Mouse (Mus musculus) CH12.LX (cell line): ENCODE results near the gene Cand1. TPM values are rescaled to one million over a fixed set of nuclear protein-coding genes. Genes with fewer than 3 reads are reported as not detected.
A peak's percentile ranks its signal among the peaks of the same experiment; 100 is the strongest.

Source experiments
- DNase-seq: peaks from one replicate; pipeline ENCODE4 v3.0.0-alpha.2; 2013; ENCODE audit errors: extremely low read depth
- H3K27ac ChIP-seq: 2 replicates; pipeline ENCODE4 v1.5.1; 2012; ENCODE audit warnings: low read depth, mild to moderate bottlenecking, control low read depth, moderate library complexity; ENCODE audit not compliant: insufficient read depth
- H3K27me3 ChIP-seq: replicated peaks from 2 replicates; pipeline ENCODE3; 2012; ENCODE audit warnings: inconsistent platforms
- H3K36me3 ChIP-seq, 2 experiments: replicated peaks in 1 of 2; 2 replicates each; pipeline versions ENCODE3 to v1.6.1; 2012; ENCODE audit warnings: inconsistent platforms in 1 of 2, low read length in 1 of 2, mild to moderate bottlenecking in 1 of 2, mixed read lengths in 1 of 2, moderate library complexity in 1 of 2; ENCODE audit not compliant: control insufficient read depth in 1 of 2, insufficient read depth in 1 of 2
- H3K4me1 ChIP-seq, 2 experiments: 2 replicates each; pipeline ENCODE4 v1.6.1; 2012; ENCODE audit warnings: inconsistent platforms in 1 of 2, moderate library complexity in 1 of 2; ENCODE audit not compliant: insufficient read depth in 2 of 2, control insufficient read depth in 1 of 2
- H3K4me2 ChIP-seq: 2 replicates; pipeline ENCODE4 v1.6.1; 2012; ENCODE audit warnings: low read depth, mild to moderate bottlenecking, control low read depth; ENCODE audit not compliant: poor library complexity, insufficient read depth, severe bottlenecking
- H3K4me3 ChIP-seq, 3 experiments: fragments of 150-350 bp in 1 of 3; sonication (generic) in 1 of 3; replicated peaks in 1 of 3; 2 replicates each; pipeline versions ENCODE3 to v1.5.1; 2011 to 2012; ENCODE audit warnings: low read depth in 2 of 3, low read length in 2 of 3, mild to moderate bottlenecking in 2 of 3, moderate library complexity in 2 of 3, control low read depth in 1 of 3, improper control_type of control experiment in 1 of 3, inconsistent platforms in 1 of 3, mixed read lengths in 1 of 3; ENCODE audit not compliant: poor library complexity in 1 of 3
- H3K79me2 ChIP-seq: replicated peaks from 2 replicates; pipeline ENCODE4 v1.6.1; 2012; ENCODE audit warnings: mild to moderate bottlenecking, moderate library complexity; ENCODE audit not compliant: control insufficient read depth, poor library complexity, insufficient read depth, severe bottlenecking; ENCODE audit errors: extremely low read depth
- H3K9ac ChIP-seq: 2 replicates; pipeline ENCODE4 v1.6.1; 2012; ENCODE audit warnings: low read depth, mild to moderate bottlenecking, control low read depth, moderate library complexity; ENCODE audit not compliant: insufficient read depth
- H3K9me3 ChIP-seq: replicated peaks from 2 replicates; pipeline ENCODE3; 2012; ENCODE audit warnings: low read length, inconsistent platforms, mixed read lengths
- BHLHE40 ChIP-seq: IDR thresholded peaks from 2 replicates; pipeline ENCODE4 v1.6.1; 2011; ENCODE audit warnings: mild to moderate bottlenecking, low read depth, low read length, improper control_type of control experiment
- CHD2 ChIP-seq: IDR thresholded peaks from 2 replicates; pipeline ENCODE4 v1.6.1; 2011; ENCODE audit warnings: low read length, improper control_type of control experiment
- ELF1 ChIP-seq: IDR thresholded peaks from 2 replicates; pipeline ENCODE4 v1.6.1; 2014; ENCODE audit warnings: low read depth, mild to moderate bottlenecking, inconsistent platforms, low read length, improper control_type of control experiment
- EP300 ChIP-seq: IDR thresholded peaks from 2 replicates; pipeline ENCODE4 v1.6.1; 2011; ENCODE audit warnings: low read length, improper control_type of control experiment
- GABPA ChIP-seq: IDR thresholded peaks from 2 replicates; pipeline ENCODE4 v1.6.1; 2012; ENCODE audit warnings: low read depth, low read length, improper control_type of control experiment, inconsistent platforms; ENCODE audit not compliant: insufficient replicate concordance
- HCFC1 ChIP-seq: IDR thresholded peaks from 2 replicates; pipeline ENCODE4 v1.6.1; 2012; ENCODE audit warnings: low read depth, mild to moderate bottlenecking, inconsistent platforms, low read length, improper control_type of control experiment
- JUND ChIP-seq: conservative IDR thresholded peaks from 2 replicates; pipeline ENCODE4 v1.6.1; 2011; ENCODE audit warnings: low read depth, low read length, improper control_type of control experiment
- MAX ChIP-seq: IDR thresholded peaks from 2 replicates; pipeline ENCODE4 v1.6.1; 2011; ENCODE audit warnings: low read length, improper control_type of control experiment
- MAZ ChIP-seq: IDR thresholded peaks from 2 replicates; pipeline ENCODE4 v1.6.1; 2012; ENCODE audit warnings: low read depth, mild to moderate bottlenecking, inconsistent platforms, low read length, improper control_type of control experiment, moderate library complexity
- MXI1 ChIP-seq: IDR thresholded peaks from 2 replicates; pipeline ENCODE4 v1.6.1; 2011; ENCODE audit warnings: mild to moderate bottlenecking, low read depth, low read length, improper control_type of control experiment
- MYC ChIP-seq: IDR thresholded peaks from 2 replicates; pipeline ENCODE4 v1.6.1; 2011; ENCODE audit warnings: low read depth, mild to moderate bottlenecking, improper control_type of control experiment, low read length
- NELFE ChIP-seq: IDR thresholded peaks from 2 replicates; pipeline ENCODE4 v1.6.1; 2011; ENCODE audit warnings: low read depth, low read length, improper control_type of control experiment
- PAX5 ChIP-seq: IDR thresholded peaks from 2 replicates; pipeline ENCODE4 v1.6.1; 2012; ENCODE audit warnings: low read length, inconsistent platforms, mixed read lengths
- RAD21 ChIP-seq: IDR thresholded peaks from 2 replicates; pipeline ENCODE4 v1.6.1; 2011; ENCODE audit warnings: low read depth, mild to moderate bottlenecking, low read length, improper control_type of control experiment, moderate library complexity
- RCOR1 ChIP-seq: conservative IDR thresholded peaks from 2 replicates; pipeline ENCODE4 v1.6.1; 2012; ENCODE audit warnings: low read depth, mild to moderate bottlenecking, inconsistent platforms, low read length, improper control_type of control experiment
- SIN3A ChIP-seq: IDR thresholded peaks from 2 replicates; pipeline ENCODE4 v1.6.1; 2012; ENCODE audit warnings: low read length, improper control_type of control experiment, inconsistent platforms
- SMC3 ChIP-seq: IDR thresholded peaks from 2 replicates; pipeline ENCODE4 v1.6.1; 2011; ENCODE audit warnings: low read depth, low read length, improper control_type of control experiment
- USF2 ChIP-seq: conservative IDR thresholded peaks from 2 replicates; pipeline ENCODE4 v1.6.1; 2011; ENCODE audit warnings: low read depth, low read length, improper control_type of control experiment
- dilution Hi-C: fragments of 300-500 bp; cut with MboI; formaldehyde crosslinking; loops from 2 replicates; pipeline ENCODE4 v1.14.3; 2020; ENCODE audit warnings: low sequenced_read_pairs; ENCODE audit not compliant: extremely low pct_unique_long_range_greater_than_20kb, extremely low pct_ligation_motif_present
- in situ Hi-C: fragments of 300-500 bp; cut with MboI; formaldehyde crosslinking; loops from 3 replicates; pipeline ENCODE4 v1.14.3; 2019; ENCODE audit warnings: low sequenced_read_pairs, low pct_ligation_motif_present, low pct_unique_long_range_greater_than_20kb, mixed read lengths
- polyA plus RNA-seq: library from polyadenylated mRNA; unstranded; fragments of >175 nt; gene quantifications from 2 replicates; pipeline ENCODE4 v1.2.1, GENCODE M21; 2012; ENCODE audit warnings: low read depth; ENCODE audit not compliant: insufficient read length
- total RNA-seq, 2 experiments: library from RNA; depleted of rRNA; stranded (reverse); fragments of 300-350 nt in 1 of 2; fragments of >200 nt in 1 of 2; gene quantifications; 2 replicates each; pipeline ENCODE4 v1.2.3; 2012 to 2014

Gene Cand1
- total and polyA plus RNA-seq, 3 experiments: 71.2 to 126 (median 97.5) TPM

GRCm38 (mm10) chr10:119231526-119231925, 8.3 kb downstream of the Cand1 start:
- Histone ChIP-seq H3K9ac (no peak overlapping the region), H3K4me3 (no peak overlapping the region), H3K36me3 (peaks cover 6 to 54% of the 10 kb centered on the region in 2 experiments), H3K27ac (no peak overlapping the region), H3K4me2 (no peak overlapping the region), H3K79me2 (peaks cover 84% of the 10 kb centered on the region), H3K9me3 (no peaks in the 10 kb centered on the region), H3K4me1 (peaks cover 13 to 52% of the 10 kb centered on the region in 2 experiments), H3K27me3 (no peaks in the 10 kb centered on the region)
- in situ Hi-C loops (no loop called here), dilution Hi-C loops (no loop called here)
- TF ChIP-seq PAX5 (no peak), MAZ (no peak), MYC (no peak), JUND (no peak), CHD2 (no peak), SIN3A (no peak), NELFE (no peak), MXI1 (no peak), GABPA (no peak), MAX (no peak), SMC3 (no peak), EP300 (no peak)
- DNase-seq: no peak

GRCm38 (mm10) chr10:119230703-119231102, 9.2 kb downstream of the Cand1 start:
- Histone ChIP-seq H3K79me2 (peaks cover 88% of the 10 kb centered on the region), H3K4me2 (peak overlapping the region; percentile 24; the same call in 1 of the 2 replicates), H3K9me3 (no peaks in the 10 kb centered on the region), H3K4me3 (no peak overlapping the region), H3K9ac (no peak overlapping the region), H3K27ac (no peak overlapping the region), H3K4me1 (peaks cover 13 to 48% of the 10 kb centered on the region in 2 experiments), H3K36me3 (peaks cover 11 to 59% of the 10 kb centered on the region in 2 experiments), H3K27me3 (no peaks in the 10 kb centered on the region)
- in situ Hi-C loops: no loop called here
- dilution Hi-C loops: no loop called here
- TF ChIP-seq MXI1: no peak
- TF ChIP-seq HCFC1: no peak
- TF ChIP-seq SIN3A: no peak
- no peak for TF ChIP-seq USF2
- no peak for TF ChIP-seq JUND
- TF ChIP-seq EP300: no peak
- no peak for TF ChIP-seq GABPA
- no peak for TF ChIP-seq RAD21
- TF ChIP-seq ELF1: no peak
- no peak for TF ChIP-seq MAX
- no peak for TF ChIP-seq CHD2
- TF ChIP-seq BHLHE40: no peak
- no peak for TF ChIP-seq RCOR1
- DNase-seq: no peak
